Mouse (Mus musculus): ENCODE results near the gene Rps18.

- no peak for TF ChIP-seq CTCF (IDR thresholded peaks at IDR 0.05; ENCODE audit: borderline replicate concordance, insufficient read depth, low read depth, low read length)
- no peak for TF ChIP-seq POLR2A (IDR thresholded peaks at IDR 0.05; ENCODE audit: borderline replicate concordance, insufficient read depth, low read length)
Observed at GRCm38 (mm10) chr17:33950131-33950625, 5.6 kb downstream of the Rps18 start.

Data from cerebellum, adult 2 months (tissue).